Mouse (Mus musculus): ENCODE results near the gene Scly. TPM values are rescaled to one million over a fixed set of nuclear protein-coding genes. Genes with fewer than 3 reads are reported as not detected.

Scly gene
- total and polyA plus RNA-seq, 3 experiments = 23.1 to 48.8 TPM; not detected in 1

GRCm38 (mm10) chr1:91279126-91279525, 19.0 kb upstream of the Scly start:
- Histone ChIP-seq H3K79me2 (ENCODE audit: control insufficient read depth, insufficient read depth, low read length, poor library complexity) (no peaks in the 10 kb centered on the region), H3K4me3 (ENCODE audit: control insufficient read depth in 1 of 2, insufficient read depth in 1 of 2, low read depth in 2 of 2, low read length in 2 of 2) (no peak overlapping the region), H3K27ac (ENCODE audit: control insufficient read depth, low read depth, low read length) (no peak overlapping the region), H3K4me1 (ENCODE audit: control insufficient read depth in 1 of 2, insufficient read depth in 2 of 2, low read length in 2 of 2) (peaks cover 10 to 15% of the 10 kb centered on the region in 2 experiments; a peak in 3 of 4 replicates), H3K9ac (ENCODE audit: control insufficient read depth, low read depth, low read length, poor library complexity, severe bottlenecking) (no peak overlapping the region), H3K36me3 (ENCODE audit: control insufficient read depth in 1 of 2, insufficient read depth in 2 of 2, low read length in 2 of 2) (peaks cover 15 to 16% of the 10 kb centered on the region in 2 experiments), H3K9me3 (replicated peaks; ENCODE audit: insufficient read depth, low read length) (no peaks in the 10 kb centered on the region), H3K27me3 (ENCODE audit: control insufficient read depth in 1 of 2, insufficient read depth in 2 of 2, low read length in 2 of 2) (no peaks in the 10 kb centered on the region)
- no peak for TF ChIP-seq CHD1 (IDR thresholded peaks at IDR 0.05; ENCODE audit: low read depth, low read length)
- TF ChIP-seq TAL1 (IDR thresholded peaks at IDR 0.05; ENCODE audit: low read length) = no peak
- no peak for TF ChIP-seq CHD2 (IDR thresholded peaks at IDR 0.05; ENCODE audit: low read length)
- no peak for TF ChIP-seq UBTF (IDR thresholded peaks at IDR 0.05; ENCODE audit: borderline replicate concordance, insufficient read depth, low read depth, low read length)
- no peak for TF ChIP-seq MEF2A (IDR thresholded peaks at IDR 0.05; ENCODE audit: extremely low read depth, insufficient replicate concordance, low read depth, low read length, poor library complexity, severe bottlenecking)
- TF ChIP-seq E2F4 (IDR thresholded peaks at IDR 0.05; ENCODE audit: borderline replicate concordance, low read depth, low read length) = no peak
- no peak for TF ChIP-seq JUND (IDR thresholded peaks at IDR 0.05; ENCODE audit: low read depth, low read length)
- no peak for TF ChIP-seq SMC3 (IDR thresholded peaks at IDR 0.05; ENCODE audit: low read depth, low read length)
- no peak for TF ChIP-seq MAFK (IDR thresholded peaks at IDR 0.05; ENCODE audit: borderline replicate concordance, low read depth, low read length)
- TF ChIP-seq MYB (IDR thresholded peaks at IDR 0.05; ENCODE audit: low read depth, low read length) = no peak
- no peak for TF ChIP-seq HCFC1 (IDR thresholded peaks at IDR 0.05; ENCODE audit: low read depth, low read length)
- no peak for TF ChIP-seq TBP (IDR thresholded peaks at IDR 0.05; ENCODE audit: low read depth, low read length)
- TF ChIP-seq EP300 (IDR thresholded peaks at IDR 0.05; ENCODE audit: low read depth in 1 of 2, low read length in 2 of 2) = no peak
- no peak for TF ChIP-seq ZKSCAN1 (IDR thresholded peaks at IDR 0.05; ENCODE audit: low read depth, low read length)
- no peak for TF ChIP-seq SIN3A (IDR thresholded peaks at IDR 0.05; ENCODE audit: low read length)
- no peak for TF ChIP-seq MAZ (IDR thresholded peaks at IDR 0.05; ENCODE audit: low read depth, low read length)
- no peak for TF ChIP-seq POLR2A (IDR thresholded peaks at IDR 0.05; ENCODE audit: control insufficient read depth in 1 of 2, insufficient read depth in 1 of 2, low read depth in 1 of 2, low read length in 2 of 2, poor library complexity in 1 of 2)
- TF ChIP-seq USF2 (IDR thresholded peaks at IDR 0.05; ENCODE audit: borderline replicate concordance in 1 of 2, insufficient read depth in 1 of 2, low read depth in 1 of 2, low read length in 2 of 2) = no peak
- TF ChIP-seq NELFE (IDR thresholded peaks at IDR 0.05; ENCODE audit: low read depth, low read length) = no peak
- TF ChIP-seq KAT2A (conservative IDR thresholded peaks at IDR 0.05; ENCODE audit: low read depth, low read length) = no peak
- DNase-seq (ENCODE audit: low read depth, low spot score) = no peak

- TF ChIP-seq UBTF (IDR thresholded peaks at IDR 0.05; ENCODE audit: borderline replicate concordance, insufficient read depth, low read depth, low read length) = no peak
- no peak for TF ChIP-seq MEF2A (IDR thresholded peaks at IDR 0.05; ENCODE audit: extremely low read depth, insufficient replicate concordance, low read depth, low read length, poor library complexity, severe bottlenecking)
- TF ChIP-seq GATA1 (IDR thresholded peaks at IDR 0.05; ENCODE audit: low read depth, low read length) = no peak
- no peak for DNase-seq (ENCODE audit: low read depth, low spot score)
- Histone ChIP-seq H3K36me3 (ENCODE audit: control insufficient read depth in 1 of 2, insufficient read depth in 2 of 2, low read length in 2 of 2) (peaks cover 4 to 15% of the 10 kb centered on the region in 2 experiments), H3K4me3 (ENCODE audit: control insufficient read depth in 1 of 2, insufficient read depth in 1 of 2, low read depth in 2 of 2, low read length in 2 of 2) (no peak overlapping the region), H3K9me3 (replicated peaks; ENCODE audit: insufficient read depth, low read length) (no peaks in the 10 kb centered on the region), H3K27me3 (ENCODE audit: control insufficient read depth in 1 of 2, insufficient read depth in 2 of 2, low read length in 2 of 2) (no peaks in the 10 kb centered on the region), H3K9ac (ENCODE audit: control insufficient read depth, low read depth, low read length, poor library complexity, severe bottlenecking) (no peak overlapping the region), H3K4me1 (ENCODE audit: control insufficient read depth in 1 of 2, insufficient read depth in 2 of 2, low read length in 2 of 2) (peaks cover 0 to 2% of the 10 kb centered on the region in 2 experiments; a peak in 2 of 4 replicates), H3K79me2 (ENCODE audit: control insufficient read depth, insufficient read depth, low read length, poor library complexity) (no peaks in the 10 kb centered on the region), H3K27ac (ENCODE audit: control insufficient read depth, low read depth, low read length) (no peak overlapping the region; the same call in 1 of the 2 replicates)
These were observed 15.6 kb upstream of the Scly start for GRCm38 (mm10) chr1:91282582-91282981.

Data from MEL (cell line).